Mouse (Mus musculus): Measurements from ENCODE around the gene Pip5k1b. TPM values are rescaled to one million over a fixed set of nuclear protein-coding genes. Genes with fewer than 3 reads are reported as not detected.

Pip5k1b gene
- total RNA-seq, 2 experiments from 2014 or later, result 9.7 to 19.9 TPM

DNA sequence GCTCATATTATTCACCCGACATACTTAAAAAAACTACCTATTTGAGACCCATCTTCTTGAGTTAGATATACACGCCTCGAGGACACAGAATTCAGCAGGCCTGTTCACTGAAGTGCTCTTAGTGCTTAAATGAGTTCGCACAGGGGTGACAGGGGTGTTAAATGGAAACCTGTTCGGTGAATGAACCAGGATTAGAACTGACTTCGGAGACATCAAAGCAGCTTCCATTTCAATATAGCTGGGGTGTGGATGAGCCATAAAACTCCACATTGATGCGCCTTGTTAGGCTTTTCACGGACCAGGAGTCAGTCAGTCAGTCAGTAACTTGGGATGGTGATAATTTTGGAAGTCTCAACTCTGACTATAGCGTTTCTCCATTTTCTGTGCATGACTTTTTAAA is 34.5 kb downstream of the Pip5k1b start:
- no peak for ATAC-seq (replicated peaks; ENCODE audit: poor library complexity, severe bottlenecking)

DNA sequence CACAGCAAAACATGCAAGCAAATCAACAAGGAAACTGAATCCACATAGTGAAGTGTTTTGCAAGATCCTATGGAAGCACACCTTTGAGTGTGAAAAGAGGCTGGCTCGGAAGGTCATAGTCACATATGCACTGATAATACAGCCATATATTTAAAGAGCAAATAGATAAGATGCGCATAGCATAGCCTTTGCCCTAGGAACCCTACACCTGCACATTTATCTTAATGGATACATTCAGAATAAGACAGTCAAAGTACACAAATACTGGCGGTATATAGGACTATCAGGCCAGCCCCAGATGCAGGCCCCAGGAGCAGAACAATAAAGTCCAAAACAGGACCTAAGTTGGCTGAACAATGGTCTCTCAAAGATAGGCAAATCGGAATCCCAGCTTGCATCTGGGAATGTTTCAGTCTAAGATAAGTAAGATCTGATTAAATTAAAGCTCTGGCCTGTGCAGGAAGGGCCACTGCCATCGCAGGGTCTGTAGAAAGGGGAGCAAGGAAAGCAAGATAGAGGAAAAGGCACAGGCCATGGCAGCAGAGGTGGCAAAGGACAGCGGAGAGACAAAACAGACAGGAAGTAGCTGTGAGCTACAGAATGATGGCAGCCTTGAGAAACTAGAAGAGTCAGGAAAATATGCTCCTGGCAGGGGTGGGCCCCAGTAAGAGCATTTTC is 35.8 kb downstream of the Pip5k1b start:
- no peak for ATAC-seq (replicated peaks; ENCODE audit: poor library complexity, severe bottlenecking)

DNA sequence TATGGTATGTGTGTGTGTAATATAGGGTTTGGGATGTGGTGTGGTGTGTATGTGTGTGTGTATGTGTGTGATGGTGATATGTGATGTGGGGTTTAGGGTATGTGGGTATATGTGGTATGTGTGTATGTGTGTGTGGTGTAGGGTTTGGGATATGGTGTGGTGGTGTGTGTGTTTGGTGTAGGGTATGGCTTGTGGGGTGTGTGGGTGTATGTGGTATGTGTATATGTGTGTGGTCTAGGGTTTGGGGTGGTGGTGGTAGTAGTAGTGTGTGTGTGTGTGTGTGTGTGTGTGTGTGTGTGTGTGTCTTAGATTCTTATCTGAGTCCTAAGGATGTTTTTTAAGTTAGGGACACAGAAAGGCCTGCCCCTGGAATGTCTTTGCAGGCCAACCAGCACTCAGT is 37.3 kb downstream of the Pip5k1b start:
- ATAC-seq (replicated peaks; ENCODE audit: poor library complexity, severe bottlenecking), result no peak

DNA sequence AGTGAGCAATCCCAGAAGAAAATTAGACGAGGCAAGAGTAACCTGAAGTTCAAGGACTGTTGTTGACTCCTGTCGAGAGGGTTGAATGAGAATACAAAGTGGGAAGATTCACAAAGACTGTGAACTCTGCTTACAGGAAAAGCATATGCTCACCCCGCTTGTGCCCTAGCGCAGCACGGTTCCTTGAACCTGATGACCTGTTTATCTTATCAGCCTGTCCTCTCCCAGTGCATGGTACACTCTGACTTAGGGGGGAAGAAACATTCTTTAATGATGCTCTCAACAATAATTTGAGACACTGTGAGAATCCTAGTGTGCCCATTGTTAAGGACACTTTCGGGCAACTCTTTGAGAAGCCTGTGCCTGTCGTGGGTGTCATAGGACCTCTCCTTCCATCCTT is 38.6 kb downstream of the Pip5k1b start:
- ATAC-seq (replicated peaks; ENCODE audit: poor library complexity, severe bottlenecking), result no peak

DNA sequence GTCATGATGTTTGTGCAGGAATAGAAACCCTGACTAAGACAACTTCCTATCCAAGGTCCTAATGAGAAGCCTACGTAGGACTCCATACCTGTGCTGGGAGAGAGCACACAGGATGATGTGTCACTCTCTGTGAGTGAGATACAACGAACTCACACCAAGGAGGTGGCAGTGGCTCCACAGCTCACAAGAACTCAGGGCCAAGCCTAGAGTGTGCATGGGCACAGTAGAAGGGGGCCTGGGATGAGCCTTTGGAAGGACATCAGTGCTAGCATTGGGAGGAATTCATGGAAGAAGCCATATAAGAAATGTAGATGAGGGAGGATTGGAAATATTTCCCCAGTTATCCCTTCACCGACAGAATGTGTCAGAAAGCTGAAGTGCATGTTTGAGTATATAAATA is 39.7 kb downstream of the Pip5k1b start:
- no peak for ATAC-seq (replicated peaks; ENCODE audit: poor library complexity, severe bottlenecking)

DNA sequence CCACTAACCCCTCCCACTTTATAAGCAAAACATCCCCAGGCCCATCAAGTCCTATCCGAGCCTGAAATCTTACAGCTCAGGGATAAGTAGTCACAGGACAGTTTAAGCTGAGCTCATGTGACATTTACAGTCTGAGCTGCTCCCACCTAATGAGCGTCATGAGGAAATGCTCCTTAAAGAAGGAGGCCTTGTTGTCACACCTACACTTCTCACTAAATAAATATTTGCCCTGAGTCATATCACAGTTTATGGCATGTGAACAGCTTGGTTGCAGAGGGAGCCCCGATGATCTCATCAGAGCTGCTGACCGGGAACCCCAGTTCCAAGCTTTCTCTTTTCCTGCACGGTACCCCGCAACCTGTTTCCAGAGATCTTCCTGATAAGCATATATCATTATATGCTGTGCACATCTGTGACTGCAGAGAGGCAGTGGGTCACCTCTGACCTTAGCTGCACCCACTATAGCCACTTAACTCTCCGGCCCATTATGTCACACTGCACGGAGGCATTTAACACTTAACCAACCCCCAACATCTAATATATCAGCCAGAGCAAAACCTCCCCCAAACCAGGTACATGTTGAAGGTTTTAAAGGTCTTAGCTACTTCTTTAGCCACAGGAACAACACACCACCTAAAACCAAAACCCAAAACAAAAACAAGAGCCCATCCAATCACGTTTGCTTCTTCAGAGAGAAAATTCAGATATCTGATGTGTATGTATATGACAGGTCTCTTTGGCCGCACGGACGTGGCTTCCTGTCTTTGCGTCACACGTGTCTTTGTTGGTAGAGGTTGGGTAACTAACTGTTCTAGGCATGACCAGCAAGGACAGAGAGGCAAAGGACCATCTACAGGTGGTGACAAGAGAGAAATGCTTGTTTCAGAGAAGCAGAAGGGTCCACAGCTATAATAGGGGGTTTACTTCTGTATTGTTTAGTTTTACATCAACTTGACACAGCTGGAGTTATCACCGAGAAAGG is 40.7 kb downstream of the Pip5k1b start:
- peak; percentile 85 for ATAC-seq (replicated peaks; ENCODE audit: poor library complexity, severe bottlenecking)

DNA sequence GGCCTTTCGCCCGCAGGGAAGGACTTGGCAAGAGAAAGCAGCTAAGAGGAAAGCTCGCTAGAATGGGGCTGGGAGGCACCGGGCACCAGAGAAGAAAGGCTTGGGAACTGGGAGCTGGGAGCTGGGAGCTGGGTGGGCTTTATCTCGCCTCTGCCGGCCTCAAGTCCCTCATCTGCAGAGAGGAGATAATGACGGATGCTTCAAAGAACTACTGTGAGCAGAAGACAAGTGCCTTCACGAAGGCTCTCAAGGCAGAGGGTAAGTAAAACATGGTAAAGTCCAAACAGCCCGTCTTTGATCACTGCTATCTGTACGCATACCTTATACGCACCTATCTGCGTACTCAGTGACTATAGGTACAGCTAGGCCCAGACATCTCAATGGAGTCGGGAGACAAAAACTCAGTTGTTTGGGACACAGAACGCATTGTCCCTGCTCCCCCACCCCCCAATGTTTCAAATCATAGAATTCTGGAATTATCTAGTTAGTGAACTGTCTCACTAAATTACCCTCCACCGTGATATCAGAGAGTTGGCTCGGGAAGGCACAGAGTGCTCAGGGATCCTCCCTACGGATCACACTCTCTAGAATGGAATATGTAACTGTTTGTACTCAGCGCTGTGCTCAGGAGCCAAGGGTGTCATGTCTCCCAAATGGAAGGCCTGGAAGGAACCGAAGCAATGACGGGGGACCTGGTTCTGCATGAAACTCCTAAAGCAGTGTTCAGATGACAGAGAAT is 42.4 kb downstream of the Pip5k1b start:
- ATAC-seq (replicated peaks; ENCODE audit: poor library complexity, severe bottlenecking), result no peak

DNA sequence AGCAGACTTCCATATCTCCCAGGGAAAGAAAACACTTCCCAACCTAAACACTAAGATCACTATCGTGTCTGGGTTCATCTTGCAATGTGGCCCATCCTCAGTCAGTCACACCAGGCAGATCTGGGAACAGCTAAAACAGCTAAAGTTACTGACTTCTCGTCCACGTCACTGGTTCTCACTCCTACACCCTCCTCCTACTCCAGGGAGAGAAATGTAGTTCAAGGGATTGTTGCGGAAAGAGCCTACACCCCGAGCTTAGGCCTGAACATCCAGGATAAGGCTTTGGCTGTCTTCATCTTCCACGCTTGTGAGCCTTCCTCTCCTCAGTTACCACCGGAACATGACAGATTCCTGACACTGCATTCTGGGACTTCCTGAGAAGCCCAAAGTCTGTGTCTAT is 43.7 kb downstream of the Pip5k1b start:
- no peak for ATAC-seq (replicated peaks; ENCODE audit: poor library complexity, severe bottlenecking)

DNA sequence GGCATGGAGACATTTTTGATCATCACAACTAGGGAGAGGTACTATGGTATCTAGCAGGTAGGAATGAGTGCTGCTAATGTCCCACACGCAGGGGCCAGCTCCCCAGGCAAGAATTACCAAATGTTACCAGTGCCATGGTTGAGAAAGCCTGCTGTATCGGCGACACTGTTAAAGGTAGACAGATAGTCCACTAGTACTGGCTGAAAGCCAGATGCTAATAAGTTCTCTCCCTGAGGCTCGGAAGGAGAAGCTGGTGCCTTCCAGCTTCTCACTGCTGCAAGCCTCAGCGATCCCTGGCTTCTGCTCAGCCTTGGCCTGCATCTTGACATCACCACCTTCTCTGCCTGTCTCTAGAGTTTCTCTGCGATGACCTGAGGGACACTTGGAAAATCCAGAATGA is 46.3 kb downstream of the Pip5k1b start:
- no peak for ATAC-seq (replicated peaks; ENCODE audit: poor library complexity, severe bottlenecking)

DNA sequence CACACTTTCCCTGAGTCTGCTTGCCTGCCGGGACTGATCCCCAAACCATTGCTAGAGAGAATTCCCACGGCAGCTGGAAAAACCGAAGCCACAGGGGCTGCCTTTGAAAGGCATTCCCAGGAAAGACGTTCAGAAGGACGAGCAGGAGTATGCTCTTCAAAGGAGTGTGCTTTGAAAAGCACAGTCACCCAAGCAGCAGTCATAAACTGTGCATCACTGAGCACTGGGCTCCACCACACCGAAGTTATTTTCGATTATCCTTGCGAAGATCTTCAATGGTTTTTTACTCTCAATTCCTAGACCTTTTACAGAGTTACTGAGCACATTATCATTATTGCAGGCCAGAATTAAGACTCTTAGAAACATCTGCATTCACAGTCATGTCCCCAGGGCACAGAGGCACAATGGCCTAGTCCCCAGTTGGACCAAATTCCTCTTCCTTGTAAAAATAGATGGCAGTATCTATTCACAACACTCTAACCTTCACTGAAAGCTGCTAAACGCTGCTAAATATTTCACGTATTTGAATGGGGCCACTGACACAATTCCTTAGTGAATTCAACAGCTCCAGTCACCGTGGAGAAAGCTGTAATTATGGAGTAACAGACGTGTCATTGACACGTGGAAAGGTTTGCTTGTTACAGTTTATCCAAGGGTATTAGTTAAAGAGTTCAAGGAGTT is 47.4 kb downstream of the Pip5k1b start:
- ATAC-seq (replicated peaks; ENCODE audit: poor library complexity, severe bottlenecking), result no peak

DNA sequence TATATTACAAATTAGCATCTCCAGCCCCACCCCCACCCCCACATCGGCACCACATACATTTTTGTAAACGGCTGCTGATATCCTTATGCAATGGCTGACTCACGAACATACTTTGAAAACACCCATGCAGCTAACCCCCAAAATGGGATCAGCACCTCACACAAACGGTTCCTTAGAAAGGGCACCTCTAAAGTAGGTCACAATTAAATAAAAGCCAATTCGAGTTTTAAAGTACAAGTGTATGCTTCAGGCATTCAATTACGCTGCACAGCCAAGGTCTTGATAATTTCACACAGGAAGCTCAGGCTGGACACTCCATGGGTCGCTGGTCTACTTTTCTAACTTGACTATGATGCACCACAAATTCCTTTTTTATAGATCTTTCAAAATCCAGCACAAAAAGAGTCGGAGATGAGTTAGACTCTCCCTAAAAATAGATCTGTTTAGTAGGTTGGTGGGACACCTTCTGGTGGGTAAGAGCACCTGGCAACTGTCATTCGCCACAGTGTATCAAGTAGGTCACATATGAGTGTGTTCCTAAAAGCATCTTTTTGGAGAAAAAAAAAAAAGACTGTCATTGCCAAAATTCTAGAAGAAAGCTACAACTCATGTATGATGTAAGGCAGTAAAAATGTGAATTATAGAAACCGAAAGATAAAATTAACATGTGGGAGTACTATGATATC is 52.8 kb downstream of the Pip5k1b start:
- ATAC-seq (replicated peaks; ENCODE audit: poor library complexity, severe bottlenecking), result no peak

DNA sequence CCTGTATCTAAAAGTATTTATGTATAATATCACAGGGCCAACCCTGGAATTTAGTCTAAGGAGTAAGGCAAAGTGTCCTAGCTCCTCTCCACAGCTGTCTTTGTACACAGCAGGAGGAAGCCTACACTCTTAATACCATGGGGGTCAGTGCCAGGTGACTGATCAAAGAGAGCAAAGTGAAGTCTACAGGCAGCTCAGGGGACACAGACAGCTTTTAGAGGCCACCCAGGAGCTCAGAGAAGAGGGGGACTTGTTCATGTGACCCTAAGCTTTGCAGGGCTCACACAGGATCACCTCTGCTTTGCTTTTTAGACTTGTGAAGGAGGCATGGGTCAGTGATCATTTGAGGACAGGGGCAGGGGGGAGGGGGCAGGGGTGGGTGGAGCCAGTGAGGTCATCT is 54.1 kb downstream of the Pip5k1b start:
- no peak for ATAC-seq (replicated peaks; ENCODE audit: poor library complexity, severe bottlenecking)

DNA sequence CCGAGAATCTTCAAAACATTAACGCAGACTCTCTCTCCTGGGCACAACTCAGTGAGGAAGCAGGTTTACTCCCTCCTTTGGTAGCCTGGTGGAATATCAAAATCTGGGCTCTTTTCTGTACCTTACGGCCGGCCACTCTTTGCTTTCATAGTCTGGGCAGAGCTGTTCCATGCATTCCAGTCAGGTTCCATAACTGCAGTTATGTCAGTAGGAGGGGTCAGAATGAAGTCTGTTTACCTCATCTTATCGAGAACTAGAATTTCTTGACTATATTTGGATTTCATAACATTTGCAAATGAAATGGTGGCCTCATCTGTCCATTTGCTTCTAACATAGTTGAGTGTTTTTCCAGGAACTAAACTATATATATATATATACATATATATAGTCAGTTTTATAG is 55.2 kb downstream of the Pip5k1b start:
- no peak for ATAC-seq (replicated peaks; ENCODE audit: poor library complexity, severe bottlenecking)

DNA sequence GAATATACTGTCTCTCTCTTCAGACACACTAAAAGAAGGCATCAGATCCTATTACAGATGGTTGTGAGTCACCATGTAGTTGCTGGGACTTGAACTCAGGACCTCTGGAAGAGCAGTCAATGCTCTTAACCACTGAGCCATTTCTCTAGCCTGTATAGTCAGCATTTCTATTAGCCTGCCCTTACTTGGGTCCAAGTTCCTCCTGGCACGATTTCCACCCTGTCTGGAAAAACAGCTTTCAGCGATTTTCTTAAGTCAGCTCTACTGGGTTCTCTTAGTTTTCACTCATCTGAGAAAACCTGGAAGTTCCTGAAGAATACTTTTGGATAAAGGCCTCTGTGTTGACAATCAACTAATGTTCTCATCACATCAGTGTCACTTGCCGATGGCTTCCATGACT is 56.4 kb downstream of the Pip5k1b start:
- no peak for ATAC-seq (replicated peaks; ENCODE audit: poor library complexity, severe bottlenecking)

DNA sequence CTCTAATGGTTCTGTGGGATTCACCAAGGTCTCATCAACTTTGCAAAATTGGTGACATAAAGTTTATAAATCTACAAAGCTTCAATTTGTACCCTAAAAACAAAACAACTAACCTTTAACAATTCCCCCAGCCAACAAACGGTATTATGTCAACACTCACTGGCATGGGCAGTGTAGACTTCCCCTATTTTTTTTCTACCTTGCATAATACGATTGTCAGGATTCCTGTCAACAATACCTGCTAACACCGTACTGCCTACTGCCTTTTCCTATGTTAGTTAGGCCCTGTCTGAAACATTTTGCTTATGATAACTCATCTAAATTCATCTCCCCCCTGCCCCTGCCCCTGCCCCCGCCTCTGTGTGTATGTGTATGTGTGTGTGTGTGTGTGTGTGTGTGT is 61.8 kb downstream of the Pip5k1b start:
- ATAC-seq (replicated peaks; ENCODE audit: poor library complexity, severe bottlenecking), result peak; percentile 79

DNA sequence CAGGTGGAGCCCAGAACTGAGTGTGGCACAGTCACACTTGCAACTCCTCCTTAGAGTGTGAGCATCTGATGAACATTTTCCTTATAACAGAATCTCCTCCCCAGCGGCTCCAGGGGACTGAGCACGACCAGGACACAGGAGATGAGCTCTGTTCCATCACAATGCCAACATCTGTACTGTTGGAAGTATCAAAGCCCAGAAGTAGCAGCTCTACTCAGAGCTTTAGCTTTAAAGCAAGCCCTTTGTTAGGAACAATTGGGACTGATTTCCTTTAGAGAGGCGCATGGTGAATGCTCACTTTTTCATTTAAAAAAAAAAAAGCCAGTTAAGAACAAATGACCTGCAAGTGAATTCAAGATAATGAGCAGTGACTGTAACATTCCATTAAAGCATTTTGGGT is 63.8 kb downstream of the Pip5k1b start:
- no peak for ATAC-seq (replicated peaks; ENCODE audit: poor library complexity, severe bottlenecking)

DNA sequence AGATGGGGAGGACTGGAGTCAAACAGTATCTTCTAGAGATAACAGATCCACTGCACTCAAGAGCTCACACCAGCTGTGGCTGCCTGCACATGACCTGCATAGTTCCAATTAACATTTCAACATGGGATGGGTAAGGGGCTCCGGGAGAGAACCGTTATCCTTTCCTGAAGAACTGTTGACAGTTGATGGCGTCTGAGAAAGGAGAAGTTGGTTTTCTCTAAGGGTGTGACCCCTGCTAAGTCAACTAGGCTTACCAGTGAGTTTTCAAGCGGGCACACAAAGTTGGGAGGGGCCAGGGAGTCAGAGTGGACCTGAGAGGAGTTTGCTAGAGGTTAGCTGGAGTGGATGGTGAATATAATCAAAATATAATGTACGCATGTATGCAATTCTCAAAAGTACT is 65.4 kb downstream of the Pip5k1b start:
- peak; percentile 52; the same call in 1 of the 2 replicates for ATAC-seq (replicated peaks; ENCODE audit: poor library complexity, severe bottlenecking)

DNA sequence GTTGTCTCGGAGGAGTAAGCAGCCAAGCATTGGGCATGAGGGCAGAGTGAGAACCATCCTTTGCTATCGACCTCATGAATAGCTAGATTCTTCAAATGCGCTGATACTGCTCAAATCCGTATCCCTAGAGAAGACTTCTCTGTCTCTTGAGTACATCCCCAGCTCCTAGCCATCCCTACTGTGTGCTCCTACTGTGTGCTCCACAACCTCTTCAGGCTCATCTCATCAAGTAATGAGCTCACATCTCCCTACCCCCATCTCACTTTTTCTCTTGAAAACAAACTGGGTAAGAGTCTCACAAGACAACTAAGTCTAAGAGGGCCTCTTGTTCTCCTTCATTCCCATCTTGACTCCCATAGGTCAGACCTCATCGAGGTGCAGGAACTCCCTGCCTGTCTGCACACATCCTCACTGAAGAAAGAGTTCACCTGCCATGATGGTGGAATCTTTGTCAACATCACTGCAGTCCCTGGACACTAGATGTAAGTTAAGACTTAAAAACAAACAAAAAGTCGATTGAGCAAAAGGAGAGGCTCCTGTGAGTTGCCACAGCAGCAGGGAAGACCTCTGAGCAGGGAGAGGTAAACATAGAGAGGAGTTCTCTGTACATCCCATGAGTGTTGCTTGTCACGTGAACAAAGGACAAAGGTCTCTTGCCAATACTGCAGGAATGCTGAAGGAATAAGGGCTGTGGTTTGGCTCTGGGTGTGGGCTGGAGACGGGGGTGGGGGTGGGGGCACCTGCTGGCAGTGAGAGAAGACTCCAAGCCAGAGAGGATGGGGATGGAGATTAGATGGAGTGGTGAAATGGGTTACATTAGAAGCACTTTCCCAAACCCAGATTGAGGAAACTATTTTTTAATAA is 69.0 kb downstream of the Pip5k1b start:
- ATAC-seq (replicated peaks; ENCODE audit: poor library complexity, severe bottlenecking), result no peak

DNA sequence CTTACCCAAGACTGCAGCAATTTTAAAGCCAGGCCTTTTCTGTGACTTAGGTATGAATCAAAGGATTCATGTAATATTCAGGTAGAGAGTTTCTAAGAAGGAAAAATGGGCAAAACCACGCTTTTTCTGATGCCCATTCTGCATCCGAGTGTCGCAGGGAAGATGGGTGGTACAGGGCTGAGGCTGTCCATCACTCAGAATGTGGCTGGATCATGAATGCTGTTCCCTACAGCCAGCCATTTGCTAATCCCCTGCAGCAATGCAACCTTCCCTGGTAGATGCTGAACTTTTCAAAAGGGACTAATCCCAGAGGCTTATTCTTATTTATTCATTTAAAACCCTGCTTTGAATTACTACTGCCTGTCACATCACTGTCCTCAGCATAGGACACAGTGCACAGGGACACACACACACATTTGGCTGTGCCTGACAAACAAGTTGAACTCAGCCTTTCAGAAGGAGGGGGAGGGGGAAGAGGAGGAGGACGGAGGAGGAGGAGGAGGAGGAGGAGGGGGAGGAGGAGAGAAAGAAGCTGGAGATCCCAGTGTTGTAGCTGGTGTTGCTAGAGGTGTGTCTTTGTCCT is 71.0 kb downstream of the Pip5k1b start:
- ATAC-seq (replicated peaks; ENCODE audit: poor library complexity, severe bottlenecking), result no peak

All from granulocyte monocyte progenitor cell, adult 5-6 weeks (primary cell).